Mouse (Mus musculus) layer of hippocampus, postnatal 14 days (tissue): ENCODE results near the gene Fthl17c. TPM values are rescaled to one million over a fixed set of nuclear protein-coding genes. Genes with fewer than 3 reads are reported as not detected.
"Not testable (repeated sequence)": the region's sequence is repeated elsewhere in the genome, so short reads cannot be mapped to it uniquely, and the experiment has no call there.

Source experiments
- DNase-seq, 2 experiments: peaks; one replicate each; pipeline ENCODE4 v3.0.0; 2021 to 2022; ENCODE audit warnings: low spot score in 2 of 2, mixed read lengths in 1 of 2
- long read RNA-seq, 2 experiments: library from polyadenylated mRNA; stranded (forward); transcript quantifications; one replicate each; pipeline ENCODE4 v2.0.0; 2021
- total RNA-seq, 2 experiments: library from RNA; stranded (reverse); gene quantifications; 2 replicates each; pipeline ENCODE4 v1.2.3; 2021

Fthl17c gene
- not detected for total RNA-seq
- long read RNA-seq, experiment 1, result 0 reads
- long read RNA-seq, experiment 2, result 0 reads

DNA sequence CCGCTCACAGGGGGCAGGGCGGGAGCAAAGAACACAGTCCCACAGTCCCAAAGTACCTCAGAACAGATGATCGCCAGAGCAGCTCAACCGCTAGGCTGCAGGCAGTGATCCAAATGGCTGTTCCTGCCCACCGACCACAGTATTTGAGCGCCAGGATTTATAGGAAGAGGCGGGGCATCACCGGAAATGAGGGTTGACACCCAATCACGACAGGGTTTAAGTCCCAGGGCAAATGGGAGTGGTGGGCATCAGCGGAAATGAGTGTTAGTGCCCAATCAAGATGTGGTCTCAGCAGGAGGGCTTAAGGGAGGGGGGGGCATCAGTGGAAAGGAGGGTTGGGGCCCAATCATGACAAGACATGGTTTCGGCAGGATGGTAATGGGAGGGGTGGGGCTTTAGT lies at the start of gene Fthl17c:
Fthl17c (minus strand) TSS at position 101 of the 400 bp plus-strand sequence.
- not testable (repeated sequence) for DNase-seq

DNA sequence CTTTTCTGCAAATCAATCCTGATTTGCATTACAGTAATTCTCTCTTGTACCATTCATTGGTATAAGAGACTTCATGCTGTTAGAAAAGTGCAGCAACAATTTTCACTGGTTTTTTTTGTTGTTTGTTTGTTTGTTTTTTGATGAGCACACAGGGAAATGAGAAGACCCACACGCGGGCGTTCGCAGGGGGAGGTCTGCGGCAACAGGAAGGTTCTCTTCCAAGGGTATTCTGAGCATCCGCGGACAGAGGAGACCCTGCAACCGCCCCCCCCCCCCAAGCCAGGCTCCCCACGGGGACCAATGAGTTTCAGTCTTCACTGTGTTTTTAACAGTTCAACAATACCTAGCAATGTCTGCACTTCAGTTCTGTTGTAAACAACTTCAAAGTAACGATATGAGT lies 43.1 kb upstream of the Fthl17c start:
- no peak for DNase-seq

DNA sequence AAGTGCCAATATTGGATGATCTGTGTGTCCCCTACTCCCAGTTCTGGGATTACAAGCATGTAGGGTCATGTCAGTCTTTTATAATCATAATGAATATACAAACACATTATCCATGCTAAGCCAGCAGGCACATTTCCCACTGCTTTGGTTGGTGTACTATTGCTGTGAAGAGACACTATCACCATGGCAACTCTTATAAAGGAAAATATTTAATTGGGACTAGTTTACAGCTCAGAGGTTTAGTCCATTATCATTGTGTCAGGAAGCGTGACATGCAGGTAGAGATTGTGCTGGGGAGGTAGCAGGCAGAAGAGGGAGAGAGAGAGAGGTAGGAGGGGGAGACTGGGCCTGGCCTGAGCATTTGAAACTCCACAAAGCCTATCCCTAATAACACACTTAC lies 39.7 kb upstream of the Fthl17c start:
- peak in 1 of 2 experiments; percentile 8 for DNase-seq

DNA sequence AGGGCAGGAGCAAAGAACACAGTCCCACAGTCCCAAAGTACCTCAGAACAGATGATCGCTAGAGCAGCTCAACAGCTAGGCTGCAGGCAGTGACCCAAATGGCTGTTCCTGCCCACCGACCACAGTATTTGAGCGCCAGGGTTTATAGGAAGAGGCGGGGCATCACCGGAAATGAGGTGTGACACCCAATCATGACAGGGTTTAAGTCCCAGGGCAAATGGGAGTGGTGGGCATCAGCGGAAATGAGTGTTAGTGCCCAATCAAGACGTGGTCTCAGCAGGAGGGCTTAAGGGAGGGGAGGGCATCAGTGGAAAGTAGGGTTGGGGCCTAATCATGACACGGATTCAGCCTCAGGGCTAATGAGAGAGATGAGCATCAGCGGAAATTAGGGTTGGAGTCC lies 10.3 kb upstream of the Fthl17c start, which contains the start of gene Fthl17d:
Fthl17d (minus strand) TSS at position 101 of the 400 bp plus-strand sequence.
- not testable (repeated sequence) for DNase-seq

DNA sequence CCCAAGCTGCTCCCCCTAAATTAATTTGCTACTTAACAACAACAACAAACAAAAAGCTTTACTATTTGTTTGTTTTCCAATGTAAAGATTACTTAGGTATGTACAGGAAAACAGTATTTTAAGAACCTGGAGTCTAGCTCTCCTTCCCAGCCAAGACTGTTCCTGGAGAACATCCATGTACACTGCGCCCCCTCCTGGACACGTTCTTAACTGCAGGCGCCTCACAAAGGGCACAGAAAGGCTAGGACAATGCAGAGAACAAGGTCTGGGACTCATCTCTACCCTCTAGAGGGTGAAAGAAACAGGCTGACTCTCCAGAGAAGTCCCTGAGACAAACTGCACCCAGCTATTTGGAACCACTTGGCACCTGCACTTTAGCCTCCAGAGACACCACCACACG lies 11.7 kb downstream of the Fthl17c start:
- not testable (repeated sequence) for DNase-seq

DNA sequence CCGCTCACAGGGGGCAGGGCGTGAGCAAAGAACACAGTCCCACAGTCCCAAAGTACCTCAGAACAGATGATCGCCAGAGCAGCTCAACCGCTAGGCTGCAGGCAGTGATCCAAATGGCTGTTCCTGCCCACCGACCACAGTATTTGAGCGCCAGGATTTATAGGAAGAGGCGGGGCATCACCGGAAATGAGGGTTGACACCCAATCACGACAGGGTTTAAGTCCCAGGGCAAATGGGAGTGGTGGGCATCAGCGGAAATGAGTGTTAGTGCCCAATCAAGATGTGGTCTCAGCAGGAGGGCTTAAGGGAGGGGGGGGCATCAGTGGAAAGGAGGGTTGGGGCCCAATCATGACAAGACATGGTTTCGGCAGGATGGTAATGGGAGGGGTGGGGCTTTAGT lies 13.5 kb downstream of the Fthl17c start, which contains the start of gene Fthl17b:
Fthl17b (minus strand) TSS at position 101 of the 400 bp plus-strand sequence.
- not testable (repeated sequence) for DNase-seq

DNA sequence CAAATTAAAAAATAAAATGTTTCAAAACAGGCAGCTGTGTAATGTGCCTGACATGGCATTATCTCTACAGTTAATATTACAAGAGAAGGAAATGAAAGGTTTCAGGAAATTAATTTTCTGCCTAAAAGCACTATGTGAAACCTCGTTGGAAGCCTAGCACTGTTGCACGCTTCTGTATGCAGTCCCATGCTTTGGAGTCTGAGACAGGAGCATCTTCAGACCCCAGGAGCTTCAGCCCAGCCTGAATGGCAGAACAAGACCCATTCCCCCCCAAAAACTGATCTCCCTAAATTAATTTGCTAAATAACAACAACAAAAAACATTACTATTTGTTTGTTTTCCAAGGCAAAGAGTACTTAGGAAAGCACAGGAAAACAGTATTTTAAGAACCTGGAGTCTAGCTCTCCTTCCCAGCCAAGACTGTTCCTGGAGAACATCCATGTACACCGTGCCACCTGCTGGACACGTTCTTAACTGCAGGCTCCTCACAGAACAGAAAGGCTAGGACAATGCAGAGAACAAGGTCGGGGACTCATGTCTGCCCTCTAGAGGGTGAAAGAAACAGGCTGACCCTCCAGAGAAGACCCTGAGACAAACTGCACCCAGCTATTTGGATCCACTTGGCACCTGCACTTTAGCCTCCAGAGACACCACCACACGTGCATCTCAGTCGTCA lies 28.1 kb downstream of the Fthl17c start:
- peak; percentile 74 to 85 for DNase-seq

DNA sequence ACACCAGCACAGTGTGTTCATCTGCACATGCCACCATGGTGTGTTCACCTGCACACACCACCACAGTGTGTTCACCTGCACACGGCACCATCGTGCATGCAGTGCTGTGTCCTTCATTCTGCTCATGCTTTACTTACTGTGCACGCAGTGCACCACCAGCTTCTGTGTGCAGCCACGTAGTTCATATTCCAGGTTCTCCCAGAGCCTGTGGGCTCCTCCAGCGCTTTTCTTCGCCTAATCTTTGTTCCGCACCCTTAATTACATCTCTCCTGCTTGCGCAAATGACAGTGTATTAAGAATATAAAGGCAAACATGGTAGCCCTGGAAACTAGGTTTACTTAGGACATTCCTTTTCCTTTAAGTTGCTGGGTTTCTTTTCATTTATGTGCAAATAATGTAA lies 32.3 kb downstream of the Fthl17c start:
- DNase-seq, result no peak

DNA sequence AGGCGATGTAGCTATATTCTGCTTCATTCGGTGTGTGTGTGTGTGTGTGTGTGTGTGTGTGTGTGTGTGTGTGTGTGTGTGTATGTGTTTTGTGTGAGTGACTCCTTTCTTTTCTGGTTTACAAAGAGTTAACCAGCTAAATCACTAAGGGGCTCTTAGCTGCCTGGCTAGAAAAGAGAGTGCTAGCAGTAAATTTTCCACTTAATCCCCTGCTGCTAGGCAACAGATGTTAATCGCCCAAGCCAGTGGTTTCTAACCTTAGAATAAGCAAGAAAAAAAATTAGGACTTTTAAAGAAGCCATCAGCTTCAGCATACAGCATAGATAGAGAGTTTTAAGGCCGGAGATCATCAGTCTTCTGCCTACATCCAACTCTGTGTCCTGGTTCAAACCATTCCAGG lies 49.1 kb downstream of the Fthl17c start:
- DNase-seq, result no peak

Other genes starting within 250 kb of the Fthl17c start
- not detected for gene Ssx9, start 228.1 kb downstream of the Fthl17c start, total RNA-seq
- gene Ssxb5, start 172.9 kb downstream of the Fthl17c start, total RNA-seq, result not detected
- not detected for gene Gm6592, start 132.6 kb downstream of the Fthl17c start, total RNA-seq
- not detected for gene Gm5751, start 102.3 kb downstream of the Fthl17c start, total RNA-seq
- 10 to 100 TPM; 28.5 to 30.2 TPM for gene B630019K06Rik, start 84.2 kb downstream of the Fthl17c start, total RNA-seq
- gene Fthl17b, start 13.6 kb downstream of the Fthl17c start, total RNA-seq, result not detected
- not detected for gene Fthl17d, start 10.2 kb upstream of the Fthl17c start, total RNA-seq
- gene Fthl17e, start 56.9 kb upstream of the Fthl17c start, total RNA-seq, result not detected
- gene Fthl17f, start 86.5 kb upstream of the Fthl17c start, total RNA-seq, result not detected
- not detected for gene 4930402K13Rik, start 128.0 kb upstream of the Fthl17c start, total RNA-seq
- 1 to 10 TPM; 3.7 to 4.7 TPM for gene Lancl3, start 223.3 kb upstream of the Fthl17c start, total RNA-seq